Mouse (Mus musculus) lung, postnatal 0 days (tissue): ENCODE data around the gene Gm498. TPM values are rescaled to one million over a fixed set of nuclear protein-coding genes. Genes with fewer than 3 reads are reported as not detected.

Source experiments
- ATAC-seq: fragments of 200-750 bp; cut with Nextera tagmentation; 2 replicates; pipeline ENCODE4 v1.8.0; 2017; ENCODE audit warnings: moderate library complexity
- DNase-seq: peaks from one replicate; pipeline ENCODE4 v3.0.0-alpha.2; 2016; ENCODE audit warnings: low spot score
- H3K27ac ChIP-seq: fragments of 300-500 bp; sonication (generic); 2 replicates; pipeline ENCODE4 v1.5.1; 2014; ENCODE audit warnings: antibody characterized with exemption, mild to moderate bottlenecking, low read length, mixed read lengths
- H3K27me3 ChIP-seq: fragments of 300-500 bp; sonication (generic); replicated peaks from 2 replicates; pipeline ENCODE4 v1.6.1; 2014; ENCODE audit warnings: low read length, mixed read lengths; ENCODE audit not compliant: insufficient read depth
- H3K36me3 ChIP-seq: fragments of 300-500 bp; sonication (generic); 2 replicates; pipeline ENCODE4 v1.6.1; 2014; ENCODE audit warnings: low read length, mixed read lengths; ENCODE audit not compliant: insufficient read depth
- H3K4me1 ChIP-seq: fragments of 300-500 bp; sonication (generic); 2 replicates; pipeline ENCODE4 v1.6.1; 2014; ENCODE audit warnings: antibody characterized with exemption, low read depth, low read length, mixed read lengths; ENCODE audit not compliant: insufficient read depth
- H3K4me2 ChIP-seq: fragments of 300-500 bp; sonication (generic); replicated peaks from 2 replicates; pipeline ENCODE4 v1.6.1; 2014; ENCODE audit warnings: low read depth, mild to moderate bottlenecking, low read length, moderate library complexity, mixed read lengths
- H3K4me3 ChIP-seq: fragments of 300-500 bp; sonication (generic); 2 replicates; pipeline ENCODE4 v1.5.1; 2014; ENCODE audit warnings: low read depth, low read length
- H3K9ac ChIP-seq: fragments of 300-500 bp; sonication (generic); replicated peaks from 2 replicates; pipeline ENCODE4 v1.6.1; 2014; ENCODE audit warnings: low read depth, mild to moderate bottlenecking
- H3K9me3 ChIP-seq: fragments of 300-500 bp; sonication (generic); 2 replicates; pipeline ENCODE4 v1.6.1; 2016; ENCODE audit warnings: low read length, mixed read lengths
- CTCF ChIP-seq: IDR thresholded peaks from 2 replicates; pipeline ENCODE4 v1.5.1; 2016; ENCODE audit warnings: antibody characterized with exemption, mild to moderate bottlenecking
- EP300 ChIP-seq: IDR thresholded peaks from 2 replicates; pipeline ENCODE4 v1.6.1; 2016; ENCODE audit warnings: antibody characterized with exemption, mild to moderate bottlenecking, control low read depth
- WGBS: fragments of 180-500 bp; shearing (Covaris S2); extraction: QIAGEN DNeasy Blood & Tissue Kit; methylation state at CpG from one replicate; pipeline ENCODE4 v1.1.7; 2014; 5-methylcytosine and 5-hydroxymethylcytosine counted together
- polyA plus RNA-seq: library from polyadenylated mRNA; unstranded; fragments of >200 nt; fragmentation: Nextera tagmentation; extraction: Ambion mirVana; gene quantifications from 2 replicates; pipeline ENCODE4 v1.2.1, GENCODE M21; 2015

The Gm498 gene
- polyA plus RNA-seq, 1 experiment from 2014 or later = not detected

- H3K36me3 ChIP-seq = no peaks in the 10 kb centered on the region
- DNase-seq (no peak), ATAC-seq (no peak)
- no peak for TF ChIP-seq EP300
- TF ChIP-seq CTCF = no peak
- H3K9me3 ChIP-seq = no peaks in the 10 kb centered on the region
- H3K27ac ChIP-seq = no peak overlapping the region
- no peak overlapping the region for H3K4me2 ChIP-seq
- H3K4me1 ChIP-seq = no peaks in the 10 kb centered on the region
- no peak overlapping the region for H3K9ac ChIP-seq
- H3K27me3 ChIP-seq = no peaks in the 10 kb centered on the region
- H3K4me3 ChIP-seq = no peak overlapping the region
- 68% methylated on average over 4 of the region's 4 CpGs for WGBS
Measured at GRCm38 (mm10) chr7:143868874-143869273, 2.2 kb downstream of the Gm498 start.

GRCm38 (mm10) chr7:143883717-143884116 is 17.1 kb downstream of the Gm498 start:
- no peaks in the 10 kb centered on the region for H3K36me3 ChIP-seq

DNA sequence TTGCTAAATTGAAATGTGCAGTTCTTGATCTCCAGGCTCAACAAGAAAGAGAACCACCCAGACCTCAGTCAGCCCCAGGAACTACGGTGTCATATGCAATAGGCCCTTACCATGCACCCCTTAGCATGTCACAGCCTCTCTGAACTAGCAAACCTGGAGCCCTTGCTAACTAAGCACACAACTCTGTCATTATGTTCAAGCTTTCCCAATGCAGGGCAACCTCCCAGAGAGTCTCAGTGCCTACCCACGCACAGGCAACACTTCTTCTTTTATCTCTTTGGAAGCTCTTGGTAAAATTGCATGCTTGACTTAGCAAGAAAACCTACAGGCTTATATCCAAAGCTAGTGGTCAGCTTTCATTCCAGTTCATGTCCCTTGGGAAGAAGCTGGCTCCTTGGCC is 24.5 kb downstream of the Gm498 start:
- H3K4me3 ChIP-seq = no peak overlapping the region
- no peak overlapping the region for H3K9ac ChIP-seq
- no peaks in the 10 kb centered on the region for H3K36me3 ChIP-seq
- no peak for ATAC-seq
- H3K27ac ChIP-seq = no peak overlapping the region
- H3K27me3 ChIP-seq = no peaks in the 10 kb centered on the region
- H3K4me1 ChIP-seq = no peaks in the 10 kb centered on the region
- 83% methylated on average over 2 of the region's 2 CpGs for WGBS
- no peak overlapping the region for H3K4me2 ChIP-seq
- TF ChIP-seq CTCF (no peak), EP300 (no peak)
- DNase-seq = no peak
- H3K9me3 ChIP-seq = no peaks in the 10 kb centered on the region

More at GRCm38 (mm10) chr7:143883717-143884116, 17.1 kb downstream of the Gm498 start:
- no peak overlapping the region for H3K4me3 ChIP-seq
- H3K9ac ChIP-seq = no peak overlapping the region
- no peak for TF ChIP-seq EP300
- TF ChIP-seq CTCF = no peak
- H3K27ac ChIP-seq = no peak overlapping the region
- ATAC-seq = no peak
- H3K4me2 ChIP-seq = no peak overlapping the region
- 75% methylated on average over 6 of the region's 6 CpGs for WGBS
- H3K4me1 ChIP-seq = no peaks in the 10 kb centered on the region
- no peak for DNase-seq
- no peaks in the 10 kb centered on the region for H3K27me3 ChIP-seq
- H3K9me3 ChIP-seq = no peaks in the 10 kb centered on the region

- H3K4me2 ChIP-seq = no peak overlapping the region
- no peaks in the 10 kb centered on the region for H3K9me3 ChIP-seq
- WGBS = 74% methylated on average over 2 of the region's 2 CpGs
- no peak overlapping the region for H3K9ac ChIP-seq
- H3K36me3 ChIP-seq = no peaks in the 10 kb centered on the region
- H3K27ac ChIP-seq = no peak overlapping the region
- no peak for DNase-seq
- no peak overlapping the region for H3K4me3 ChIP-seq
- TF ChIP-seq EP300 (no peak), CTCF (no peak)
- no peaks in the 10 kb centered on the region for H3K27me3 ChIP-seq
- ATAC-seq = no peak
- H3K4me1 ChIP-seq = no peaks in the 10 kb centered on the region
Measured at GRCm38 (mm10) chr7:143892361-143892760, 25.7 kb downstream of the Gm498 start.

- TF ChIP-seq CTCF (peak; percentile 52), EP300 (no peak)
- no peak overlapping the region for H3K27ac ChIP-seq
- no peak for ATAC-seq
- H3K9ac ChIP-seq = no peak overlapping the region
- WGBS = 16% methylated on average over 2 of the region's 2 CpGs
- no peaks in the 10 kb centered on the region for H3K9me3 ChIP-seq
- H3K27me3 ChIP-seq = no peaks in the 10 kb centered on the region
- no peaks in the 10 kb centered on the region for H3K36me3 ChIP-seq
- H3K4me1 ChIP-seq = no peaks in the 10 kb centered on the region
- H3K4me2 ChIP-seq = no peak overlapping the region
- DNase-seq = peak; percentile 14
- H3K4me3 ChIP-seq = no peak overlapping the region
Measured at GRCm38 (mm10) chr7:143900667-143901066, 34.0 kb downstream of the Gm498 start.

DNA sequence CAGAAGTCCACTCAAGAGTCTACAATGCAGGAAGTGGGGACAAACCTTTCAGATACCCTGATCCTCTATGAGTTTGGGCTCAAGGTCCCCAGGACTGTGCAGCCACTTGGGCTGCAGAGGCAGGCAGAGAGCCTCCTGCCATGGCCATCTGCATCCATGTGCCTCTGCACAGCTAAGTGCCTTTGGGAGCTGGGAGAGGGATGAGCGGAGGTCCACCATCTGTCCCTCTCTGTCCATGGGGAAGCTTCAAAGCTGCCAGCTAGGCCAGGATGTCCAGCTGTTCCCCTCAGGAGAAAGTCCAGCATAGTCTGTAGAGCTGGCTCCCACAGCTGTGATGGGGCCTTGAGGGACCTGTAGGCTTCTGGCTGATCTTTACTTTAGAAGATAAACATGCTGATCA is 38.5 kb downstream of the Gm498 start:
- Histone ChIP-seq H3K36me3 (no peaks in the 10 kb centered on the region), H3K9ac (no peak overlapping the region), H3K4me2 (no peak overlapping the region), H3K27me3 (no peaks in the 10 kb centered on the region), H3K4me1 (no peaks in the 10 kb centered on the region), H3K9me3 (no peaks in the 10 kb centered on the region), H3K27ac (no peak overlapping the region), H3K4me3 (no peak overlapping the region)
- 100% methylated on average over 1 of the region's 1 CpGs for WGBS
- DNase-seq = no peak
- ATAC-seq = no peak
- TF ChIP-seq EP300 = no peak
- TF ChIP-seq CTCF = no peak

- TF ChIP-seq CTCF = no peak
- TF ChIP-seq EP300 = no peak
- Histone ChIP-seq H3K27me3 (no peaks in the 10 kb centered on the region), H3K36me3 (no peaks in the 10 kb centered on the region), H3K4me3 (no peak overlapping the region), H3K27ac (no peak overlapping the region), H3K4me1 (no peaks in the 10 kb centered on the region), H3K9ac (no peak overlapping the region), H3K4me2 (no peak overlapping the region), H3K9me3 (no peaks in the 10 kb centered on the region)
- ATAC-seq (no peak), DNase-seq (no peak)
- WGBS = 75% methylated on average over 3 of the region's 3 CpGs
Measured at GRCm38 (mm10) chr7:143905606-143906005, 39.0 kb downstream of the Gm498 start.
